ENCODE assay signal across 32 mouse cellular contexts in genomic region chr16:93544931-93545330, GRCm38 (mm10).
"Had no signal": no experiment of that assay in that cellular context is flagged by ENCODE, and none has a peak within 500 bp of the region (broad histone marks: within the 10 kb centered on the region; RNA-seq: fewer than 3 reads in every experiment).

No protein-coding gene starts in this region.

- DNase-seq: left cerebral cortex, postnatal 4 days; liver; liver, embryonic 13.5 days; liver, postnatal 0 days; lung, adult 18-20 months; lung, adult 2 months; lung, embryonic 14.5 days; lung, postnatal 10 days; lung, postnatal 14 days; lung, postnatal 36 days; lung, postnatal 4 days; midbrain, embryonic 14.5 days had no signal

- H3K36me3 ChIP-seq: limb, embryonic 10.5 days; limb, embryonic 12.5 days; limb, embryonic 13.5 days; limb, embryonic 15.5 days; liver, embryonic 12.5 days; liver, embryonic 13.5 days; liver, embryonic 15.5 days; lung, embryonic 15.5 days; midbrain, embryonic 10.5 days; midbrain, embryonic 12.5 days; midbrain, embryonic 13.5 days; midbrain, embryonic 15.5 days; neural tube, embryonic 12.5 days had no signal

- ATAC-seq: liver, embryonic 12.5 days; liver, postnatal 0 days; lung, postnatal 0 days; midbrain, embryonic 13.5 days; midbrain, embryonic 15.5 days; midbrain, embryonic 16.5 days had no signal

- H3K4me2 ChIP-seq: limb, embryonic 12.5 days; limb, embryonic 13.5 days; limb, embryonic 15.5 days; liver, embryonic 11.5 days; liver, embryonic 12.5 days; liver, embryonic 13.5 days; liver, embryonic 15.5 days; lung, embryonic 14.5 days; lung, embryonic 15.5 days; midbrain, embryonic 11.5 days; midbrain, embryonic 12.5 days; midbrain, embryonic 13.5 days; midbrain, embryonic 15.5 days; neural tube, embryonic 12.5 days had no signal

- H3K9ac ChIP-seq: limb, embryonic 12.5 days; limb, embryonic 13.5 days; limb, embryonic 15.5 days; liver, embryonic 12.5 days; liver, embryonic 13.5 days; liver, embryonic 14.5 days; liver, embryonic 15.5 days; liver, postnatal 0 days; lung, embryonic 14.5 days; lung, embryonic 15.5 days; midbrain, embryonic 12.5 days; midbrain, embryonic 13.5 days; midbrain, embryonic 15.5 days; neural tube, embryonic 12.5 days had no signal

- H3K9me3 ChIP-seq: limb, embryonic 10.5 days; limb, embryonic 12.5 days; limb, embryonic 13.5 days; limb, embryonic 15.5 days; liver, embryonic 12.5 days; liver, embryonic 13.5 days; liver, embryonic 15.5 days; lung, embryonic 15.5 days; megakaryocyte, embryonic 14.5 days; midbrain, embryonic 10.5 days; midbrain, embryonic 12.5 days; midbrain, embryonic 13.5 days; midbrain, embryonic 15.5 days; neural tube, embryonic 12.5 days had no signal

- H3K4me1 ChIP-seq: liver, embryonic 12.5 days; liver, embryonic 13.5 days; liver, embryonic 15.5 days; midbrain, embryonic 13.5 days; midbrain, embryonic 15.5 days; neural tube, embryonic 12.5 days had no signal

- H3K27ac ChIP-seq: limb, embryonic 10.5 days; limb, embryonic 12.5 days; limb, embryonic 13.5 days; limb, embryonic 15.5 days; liver, embryonic 12.5 days; liver, embryonic 13.5 days; liver, embryonic 14.5 days; liver, embryonic 15.5 days; lung, embryonic 15.5 days; macrophage; midbrain, embryonic 10.5 days; midbrain, embryonic 12.5 days; midbrain, embryonic 13.5 days; midbrain, embryonic 15.5 days; neural tube, embryonic 12.5 days had no signal

- H3K27me3 ChIP-seq: liver, embryonic 12.5 days; liver, embryonic 13.5 days; liver, embryonic 15.5 days; lung, embryonic 15.5 days; midbrain, embryonic 15.5 days; neural tube, embryonic 12.5 days had no signal

- H3K4me3 ChIP-seq: limb, embryonic 10.5 days; limb, embryonic 12.5 days; limb, embryonic 13.5 days; limb, embryonic 15.5 days; liver, embryonic 12.5 days; liver, embryonic 13.5 days; liver, embryonic 15.5 days; lung, embryonic 15.5 days; megakaryocyte, embryonic 14.5 days; midbrain, embryonic 10.5 days; midbrain, embryonic 12.5 days; midbrain, embryonic 13.5 days; midbrain, embryonic 15.5 days; myocyte; neural tube, embryonic 12.5 days had no signal
